ENCODE assay signal across 23 mouse cellular contexts in genomic region chr3:36511491-36511890, GRCm38 (mm10). TPM values are rescaled to one million over a fixed set of nuclear protein-coding genes. Genes with fewer than 3 reads are reported as not detected.
"Had no signal": no experiment of that assay in that cellular context is flagged by ENCODE, and none has a peak within 500 bp of the region (broad histone marks: within the 10 kb centered on the region; RNA-seq: fewer than 3 reads in every experiment).

No protein-coding gene starts in this region.

- H3K4me3 ChIP-seq: lung, embryonic 15.5 days; megakaryocyte, embryonic 14.5 days; midbrain, embryonic 13.5 days; midbrain, embryonic 15.5 days; neural tube, embryonic 12.5 days; stomach, embryonic 15.5 days had no signal

- H3K36me3 ChIP-seq: lung, embryonic 15.5 days; midbrain, embryonic 13.5 days; midbrain, embryonic 15.5 days; neural tube, embryonic 12.5 days; stomach, embryonic 15.5 days had no signal

- H3K27me3 ChIP-seq: lung, embryonic 15.5 days; megakaryocyte, embryonic 14.5 days; midbrain, embryonic 13.5 days; midbrain, embryonic 15.5 days; neural tube, embryonic 12.5 days; stomach, embryonic 15.5 days had no signal

- ATAC-seq: lung, postnatal 0 days; midbrain, embryonic 13.5 days; midbrain, embryonic 15.5 days had no signal

- H3K9me3 ChIP-seq: lung, embryonic 15.5 days; megakaryocyte, embryonic 14.5 days; midbrain, embryonic 13.5 days; midbrain, embryonic 15.5 days; neural tube, embryonic 12.5 days; stomach, embryonic 15.5 days had no signal

- H3K9ac ChIP-seq: liver, postnatal 0 days; lung, embryonic 15.5 days; midbrain, embryonic 13.5 days; midbrain, embryonic 15.5 days; neural tube, embryonic 12.5 days; stomach, embryonic 15.5 days had no signal

- H3K27ac ChIP-seq: lung, embryonic 15.5 days; macrophage; midbrain, embryonic 13.5 days; midbrain, embryonic 15.5 days; neural tube, embryonic 12.5 days; stomach, embryonic 15.5 days; stomach, postnatal 0 days had no signal

- DNase-seq: liver, postnatal 0 days; lung, adult 2 months; lung, postnatal 14 days; lung, postnatal 36 days; right cerebral cortex, postnatal 14 days; thymus, adult 2 months; thymus, postnatal 25 days; thymus, postnatal 4 days had no signal

- H3K4me2 ChIP-seq: lung, embryonic 15.5 days; midbrain, embryonic 11.5 days; midbrain, embryonic 13.5 days; midbrain, embryonic 15.5 days; neural tube, embryonic 12.5 days; stomach, embryonic 15.5 days had no signal

- H3K4me1 ChIP-seq: lung, embryonic 15.5 days; megakaryocyte, embryonic 14.5 days; midbrain, embryonic 13.5 days; midbrain, embryonic 15.5 days; neural tube, embryonic 12.5 days; stomach, embryonic 15.5 days had no signal

RNA-seq across cellular contexts. Expression of gene Gm11549, which starts 10.1 kb away (rescaled TPM):
- total RNA-seq: megakaryocyte progenitor cell, adult 5-6 weeks; monocyte, adult 5-6 weeks; neutrophil, adult 5-6 weeks had no signal
- polyA plus RNA-seq: liver, postnatal 0 days; lung, postnatal 0 days; macrophage had no signal

RNA-seq across cellular contexts. Expression of gene 1810062G17Rik, which starts 35.8 kb away (rescaled TPM):
- total RNA-seq: midbrain, postnatal 0 days; monocyte, adult 5-6 weeks had no signal
- polyA plus RNA-seq: macrophage; neural tube, embryonic 14.5 days had no signal
